Mouse (Mus musculus) layer of hippocampus, postnatal 36 days (tissue): ENCODE measurements around the gene Kcnk16. TPM values are rescaled to one million over a fixed set of nuclear protein-coding genes. Genes with fewer than 3 reads are reported as not detected.

Source experiments
- DNase-seq, 2 experiments: peaks; one replicate each; pipeline ENCODE4 v3.0.0; 2022
- total RNA-seq, 2 experiments: library from RNA; stranded (reverse); gene quantifications; 2 replicates each; pipeline ENCODE4 v1.2.3; 2021

Gene Kcnk16
- total RNA-seq, 2 experiments from 2014 or later: not detected

- no peak for DNase-seq
Observed at GRCm38 (mm10) chr14:20230063-20230491, 38.9 kb downstream of the Kcnk16 start.

GRCm38 (mm10) chr14:20229437-20229836 lies 39.6 kb downstream of the Kcnk16 start:
- no peak for DNase-seq

GRCm38 (mm10) chr14:20228336-20228735 lies 40.7 kb downstream of the Kcnk16 start:
- DNase-seq: no peak

- no peak for DNase-seq
Observed at GRCm38 (mm10) chr14:20226982-20227381, 42.0 kb downstream of the Kcnk16 start.

GRCm38 (mm10) chr14:20226488-20226887 lies 42.5 kb downstream of the Kcnk16 start:
- no peak for DNase-seq

- no peak for DNase-seq
Observed at GRCm38 (mm10) chr14:20225525-20225924, 43.5 kb downstream of the Kcnk16 start.

GRCm38 (mm10) chr14:20224576-20225218 lies 44.3 kb downstream of the Kcnk16 start:
- DNase-seq: no peak

- peak; percentile 10 to 11 for DNase-seq
Observed at GRCm38 (mm10) chr14:20224163-20224562, 44.8 kb downstream of the Kcnk16 start.

GRCm38 (mm10) chr14:20223253-20223652 lies 45.7 kb downstream of the Kcnk16 start:
- no peak for DNase-seq

GRCm38 (mm10) chr14:20221083-20221482 lies 47.9 kb downstream of the Kcnk16 start:
- DNase-seq: no peak

GRCm38 (mm10) chr14:20219849-20220248 lies 49.1 kb downstream of the Kcnk16 start:
- no peak for DNase-seq

GRCm38 (mm10) chr14:20217299-20217864 lies 51.6 kb downstream of the Kcnk16 start:
- no peak for DNase-seq

GRCm38 (mm10) chr14:20216561-20217298 lies 52.3 kb downstream of the Kcnk16 start:
- DNase-seq: no peak

- no peak for DNase-seq
Observed at GRCm38 (mm10) chr14:20215826-20216225, 53.2 kb downstream of the Kcnk16 start.

- no peak for DNase-seq
Observed at GRCm38 (mm10) chr14:20214125-20214524, 54.9 kb downstream of the Kcnk16 start.

- no peak for DNase-seq
Observed at GRCm38 (mm10) chr14:20211754-20212601, 57.0 kb downstream of the Kcnk16 start.

Other genes with a start within 250 kb of the Kcnk16 start
- 1 to 10 TPM; 6.0 to 6.2 TPM for gene Saysd1, start 130.7 kb downstream of the Kcnk16 start, total RNA-seq
- gene Kcnk5, start 87.4 kb downstream of the Kcnk16 start, total RNA-seq: under 1 TPM; 0.25 to 0.38 TPM
- gene Nudt13, start 25.5 kb upstream of the Kcnk16 start, total RNA-seq: 10 to 100 TPM; 21.7 to 22.9 TPM
- gene Ecd, start 78.9 kb upstream of the Kcnk16 start, total RNA-seq: 10 to 100 TPM; 34.9 to 35.5 TPM
- gene Fam149b, start 79.0 kb upstream of the Kcnk16 start, total RNA-seq: 10 to 100 TPM; 50.8 to 53.1 TPM
- gene Dnajc9, start 119.7 kb upstream of the Kcnk16 start, total RNA-seq: 10 to 100 TPM; 24.8 to 25.0 TPM
- gene Mrps16, start 124.4 kb upstream of the Kcnk16 start, total RNA-seq: 10 to 100 TPM; 34.0 to 37.4 TPM
- gene Cfap70, start 183.0 kb upstream of the Kcnk16 start, total RNA-seq: 1 to 10 TPM in 1 of 2 experiments, under 1 TPM in 1; 0.75 to 2.4 TPM
- gene Anxa7, start 210.9 kb upstream of the Kcnk16 start, total RNA-seq: 10 to 100 TPM; 68.0 to 69.7 TPM
- gene Mss51, start 227.7 kb upstream of the Kcnk16 start, total RNA-seq: 1 to 10 TPM; 1.3 to 1.5 TPM